Mouse (Mus musculus) c-Kit-negative CD71-positive TER-119-positive erythroid progenitor cells, embryonic 14.5 days (primary cell): Measurements from ENCODE around the gene Dmp1.

ENCODE experiments used
- DNase-seq: peaks from one replicate; pipeline ENCODE4 v3.0.0-alpha.2; 2013; ENCODE audit warnings: low read depth, low spot score

Gene Dmp1

GRCm38 (mm10) chr5:104261908-104262461 is 59.6 kb downstream of the Dmp1 start:
- DNase-seq: no peak

GRCm38 (mm10) chr5:104263014-104263776 is 60.8 kb downstream of the Dmp1 start:
- no peak for DNase-seq
